ENCODE assay signal across 1 mouse cellular context in genomic region chr12:78980683-78981091, GRCm38 (mm10).
TF ChIP-seq lines count a peak whose summit lies in the region.

No protein-coding gene starts in this region.

TF ChIP-seq in CH12.LX, 34 proteins besides CTCF, POLR2A, EP300 and RAD21 (continued from another document):
- peak; percentile 78; the same call in 1 of the 2 replicates for TF ChIP-seq MAX (IDR thresholded peaks at IDR 0.05; ENCODE audit: low read length)
- TF ChIP-seq SMC3 (IDR thresholded peaks at IDR 0.05; ENCODE audit: low read depth, low read length) = peak; percentile 25; the same call in 1 of the 2 replicates
- TF ChIP-seq MXI1 (IDR thresholded peaks at IDR 0.05; ENCODE audit: low read depth, low read length) = peak; percentile 34; the same call in 1 of the 2 replicates
- TF ChIP-seq MYC (IDR thresholded peaks at IDR 0.05; ENCODE audit: low read depth, low read length) = peak; percentile 84
- peak; percentile 96 for TF ChIP-seq ETS1 (conservative IDR thresholded peaks at IDR 0.05; ENCODE audit: low read depth, low read length)
- TF ChIP-seq JUN (IDR thresholded peaks at IDR 0.05; ENCODE audit: insufficient read depth, low read depth, low read length) = peak; percentile 84
- peak; percentile 73 for TF ChIP-seq NELFE (IDR thresholded peaks at IDR 0.05; ENCODE audit: low read depth, low read length)
- TF ChIP-seq MAFK (IDR thresholded peaks at IDR 0.05; ENCODE audit: insufficient replicate concordance, low read length) = peak; percentile 71; the same call in 1 of the 2 replicates
- TF ChIP-seq E2F4 (IDR thresholded peaks at IDR 0.05; ENCODE audit: insufficient replicate concordance, low read depth, low read length) = no peak
- no peak for TF ChIP-seq MAZ (IDR thresholded peaks at IDR 0.05; ENCODE audit: low read depth, low read length)
- TF ChIP-seq ZKSCAN1 (IDR thresholded peaks at IDR 0.05; ENCODE audit: borderline replicate concordance, low read depth, low read length) = no peak
- TF ChIP-seq KAT2A (IDR thresholded peaks at IDR 0.05; ENCODE audit: insufficient replicate concordance, low read length) = 0 out of 2 replicates have a peak, but pooled peaks have one; percentile 22
